In genomic region chr8:95634063-95634340, GRCm38 (mm10) we compare ENCODE assay signal across 8 mouse cellular contexts. TPM values are rescaled to one million over a fixed set of nuclear protein-coding genes. Genes with fewer than 3 reads are reported as not detected.
DNase-seq lines count a peak whose midpoint lies in the region; ATAC-seq and TF ChIP-seq lines count a peak whose summit lies in the region.

No protein-coding gene starts in this region.

- no peak for ATAC-seq in kidney, embryonic 15.5 days (replicated peaks; ENCODE audit: low FRiP score)
- ATAC-seq in forebrain, postnatal 0 days, result no peak
- ATAC-seq in midbrain, embryonic 11.5 days (ENCODE audit: low FRiP score), result no peak

- H3K4me1 ChIP-seq in kidney, embryonic 15.5 days, result peaks cover 10% of the 10 kb centered on the region; the same call in 1 of the 2 replicates
- H3K4me1 ChIP-seq in forebrain, postnatal 0 days (ENCODE audit: insufficient read depth), result peaks cover 7% of the 10 kb centered on the region; the same call in 1 of the 2 replicates
- H3K4me1 ChIP-seq in midbrain, embryonic 11.5 days (ENCODE audit: control insufficient read depth, insufficient read depth, low read length), result peaks cover 9% of the 10 kb centered on the region

- peaks cover 6% of the 10 kb centered on the region for H3K36me3 ChIP-seq in kidney, embryonic 15.5 days
- no peaks in the 10 kb centered on the region for H3K36me3 ChIP-seq in forebrain, postnatal 0 days (ENCODE audit: insufficient read depth)
- H3K36me3 ChIP-seq in midbrain, embryonic 11.5 days (ENCODE audit: control insufficient read depth, insufficient read depth, low read length), result no peaks in the 10 kb centered on the region

- DNase-seq in kidney, postnatal 25 days, result no peak
- DNase-seq in R1 (ENCODE audit: low read depth, low spot score), result peak; percentile 23
- DNase-seq in forebrain, postnatal 0 days, result no peak
- no peak for DNase-seq in midbrain, embryonic 11.5 days (ENCODE audit: low spot score, missing footprints)
- DNase-seq in ovary, postnatal 10 days (ENCODE audit: low spot score), result no peak
- DNase-seq in kidney, postnatal 4 days, result no peak
- DNase-seq in kidney, adult 8-10 months, result no peak

- H3K4me2 ChIP-seq in kidney, embryonic 15.5 days, result peak overlapping the region; percentile 84
- peak overlapping the region; percentile 94 for H3K4me2 ChIP-seq in forebrain, postnatal 0 days (ENCODE audit: low read depth)
- H3K4me2 ChIP-seq in midbrain, embryonic 11.5 days, result peak overlapping the region; percentile 63

- peak overlapping the region; percentile 61 for H3K4me3 ChIP-seq in kidney, embryonic 15.5 days (replicated peaks)
- H3K4me3 ChIP-seq in forebrain, postnatal 0 days (ENCODE audit: low read depth, low read length), result peak overlapping the region; percentile 63
- peak overlapping the region; percentile 85 for H3K4me3 ChIP-seq in midbrain, embryonic 11.5 days (ENCODE audit: low read depth, low read length)

- WGBS in kidney, embryonic 15.5 days, result 5% methylated on average over 6 of the region's 6 CpGs
- WGBS in forebrain, postnatal 0 days, result 2% methylated on average over 6 of the region's 6 CpGs
- 6% methylated on average over 6 of the region's 6 CpGs for WGBS in midbrain, embryonic 11.5 days

- TF ChIP-seq CTCF in forebrain, postnatal 0 days (IDR thresholded peaks at IDR 0.05; ENCODE audit: low read depth), result no peak

- H3K27me3 ChIP-seq in kidney, embryonic 15.5 days, result no peaks in the 10 kb centered on the region
- no peaks in the 10 kb centered on the region for H3K27me3 ChIP-seq in forebrain, postnatal 0 days (ENCODE audit: insufficient read depth, low read length)
- no peaks in the 10 kb centered on the region for H3K27me3 ChIP-seq in midbrain, embryonic 11.5 days (ENCODE audit: control insufficient read depth, insufficient read depth, low read length)

- no peaks in the 10 kb centered on the region for H3K9me3 ChIP-seq in kidney, embryonic 15.5 days (replicated peaks)
- H3K9me3 ChIP-seq in forebrain, postnatal 0 days (ENCODE audit: low read length), result no peaks in the 10 kb centered on the region
- H3K9me3 ChIP-seq in midbrain, embryonic 11.5 days (ENCODE audit: control insufficient read depth, low read length), result no peaks in the 10 kb centered on the region; the same call in 1 of the 2 replicates

- no peak overlapping the region for H3K27ac ChIP-seq in kidney, embryonic 15.5 days
- no peak overlapping the region for H3K27ac ChIP-seq in forebrain, postnatal 0 days (ENCODE audit: low read depth, low read length)
- H3K27ac ChIP-seq in midbrain, embryonic 11.5 days (ENCODE audit: low read depth, low read length), result no peak overlapping the region

- H3K9ac ChIP-seq in kidney, embryonic 15.5 days, result peak overlapping the region; percentile 54
- peak overlapping the region; percentile 40; the same call in 1 of the 2 replicates for H3K9ac ChIP-seq in forebrain, postnatal 0 days
- H3K9ac ChIP-seq in midbrain, embryonic 11.5 days (ENCODE audit: low read length), result peak overlapping the region; percentile 80

RNA-seq across cellular contexts. Expression of gene Gins3, which starts 0.7 kb away (rescaled TPM):
- 21.6 and 22.6 TPM in 2 replicates for polyA plus RNA-seq in kidney, embryonic 15.5 days (2015; fragmentation: Nextera tagmentation; extraction: Ambion mirVana)
- 3.8 and 4.3 TPM in 2 replicates for total RNA-seq in forebrain, postnatal 0 days (2014; rRNA removed)
- polyA plus RNA-seq in forebrain, postnatal 0 days (2015; fragmentation: Nextera tagmentation; extraction: Ambion mirVana), result 3.2 and 4.4 TPM in 2 replicates
- 26.3 and 28.6 TPM in 2 replicates for polyA plus RNA-seq in midbrain, embryonic 11.5 days (2014; fragmentation: Nextera tagmentation; extraction: Ambion mirVana)

RNA-seq across cellular contexts. Expression of gene Ndrg4, which starts 42.8 kb away (rescaled TPM):
- 16.0 and 18.8 TPM in 2 replicates for polyA plus RNA-seq in kidney, embryonic 15.5 days (2015; fragmentation: Nextera tagmentation; extraction: Ambion mirVana)
- 549 and 619 TPM in 2 replicates for total RNA-seq in forebrain, postnatal 0 days (2014; rRNA removed)
- polyA plus RNA-seq in forebrain, postnatal 0 days (2015; fragmentation: Nextera tagmentation; extraction: Ambion mirVana), result 428 and 484 TPM in 2 replicates
- 45.5 and 46.7 TPM in 2 replicates for polyA plus RNA-seq in midbrain, embryonic 11.5 days (2014; fragmentation: Nextera tagmentation; extraction: Ambion mirVana)

RNA-seq across cellular contexts. Expression of gene Prss54, which starts 57.9 kb away (rescaled TPM):
- polyA plus RNA-seq in kidney, embryonic 15.5 days (2015; fragmentation: Nextera tagmentation; extraction: Ambion mirVana), result not detected in 2 replicates
- 0.38 TPM in 1 of 2 replicates, not detected in the other for total RNA-seq in forebrain, postnatal 0 days (2014; rRNA removed)
- not detected in 2 replicates for polyA plus RNA-seq in forebrain, postnatal 0 days (2015; fragmentation: Nextera tagmentation; extraction: Ambion mirVana)
- polyA plus RNA-seq in midbrain, embryonic 11.5 days (2014; fragmentation: Nextera tagmentation; extraction: Ambion mirVana), result not detected in 2 replicates
